Mouse (Mus musculus): Measurements from ENCODE around the gene Asna1. TPM values are rescaled to one million over a fixed set of nuclear protein-coding genes. Genes with fewer than 3 reads are reported as not detected.

The Asna1 gene
- polyA plus RNA-seq, 1 experiment from 2014 or later: 83.1 TPM

DNA sequence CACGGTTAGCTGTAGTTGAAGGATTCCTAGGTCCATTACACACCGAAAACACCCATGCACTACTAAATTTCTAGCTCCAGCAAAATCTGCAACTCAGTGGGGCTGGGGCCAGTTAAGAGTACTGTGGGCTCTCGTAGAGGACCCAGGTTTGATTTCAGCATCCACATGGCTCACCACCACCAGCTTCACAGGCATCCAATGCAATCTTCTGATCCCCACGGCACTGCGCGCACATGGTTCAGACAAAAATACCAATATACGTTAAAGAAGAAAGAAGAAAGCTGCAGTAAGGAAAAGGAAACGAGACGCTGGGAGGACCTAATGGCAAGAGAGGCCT is 11.3 kb upstream of the Asna1 start:
- peak; percentile 18 for ATAC-seq
- Histone ChIP-seq H3K9ac (replicated peaks; ENCODE audit: low read depth) (peak overlapping the region; percentile 64), H3K4me3 (ENCODE audit: low read depth, low read length) (peak overlapping the region; percentile 81), H3K4me2 (replicated peaks; ENCODE audit: low read depth, low read length) (peak overlapping the region; percentile 96), H3K4me1 (ENCODE audit: insufficient read depth, low read depth, low read length) (peaks cover 3% of the 10 kb centered on the region), H3K36me3 (ENCODE audit: insufficient read depth, low read length) (no peaks in the 10 kb centered on the region; the same call in 1 of the 2 replicates), H3K27me3 (replicated peaks; ENCODE audit: insufficient read depth, low read length) (no peaks in the 10 kb centered on the region), H3K27ac (ENCODE audit: low read length) (peak overlapping the region; percentile 94), H3K9me3 (ENCODE audit: low read length) (no peaks in the 10 kb centered on the region)
- TF ChIP-seq CTCF (IDR thresholded peaks at IDR 0.05): no peak
- no peak for TF ChIP-seq EP300 (IDR thresholded peaks at IDR 0.05)
- WGBS: 2% methylated on average over 9 of the region's 9 CpGs
- DNase-seq (ENCODE audit: low spot score): no peak

DNA sequence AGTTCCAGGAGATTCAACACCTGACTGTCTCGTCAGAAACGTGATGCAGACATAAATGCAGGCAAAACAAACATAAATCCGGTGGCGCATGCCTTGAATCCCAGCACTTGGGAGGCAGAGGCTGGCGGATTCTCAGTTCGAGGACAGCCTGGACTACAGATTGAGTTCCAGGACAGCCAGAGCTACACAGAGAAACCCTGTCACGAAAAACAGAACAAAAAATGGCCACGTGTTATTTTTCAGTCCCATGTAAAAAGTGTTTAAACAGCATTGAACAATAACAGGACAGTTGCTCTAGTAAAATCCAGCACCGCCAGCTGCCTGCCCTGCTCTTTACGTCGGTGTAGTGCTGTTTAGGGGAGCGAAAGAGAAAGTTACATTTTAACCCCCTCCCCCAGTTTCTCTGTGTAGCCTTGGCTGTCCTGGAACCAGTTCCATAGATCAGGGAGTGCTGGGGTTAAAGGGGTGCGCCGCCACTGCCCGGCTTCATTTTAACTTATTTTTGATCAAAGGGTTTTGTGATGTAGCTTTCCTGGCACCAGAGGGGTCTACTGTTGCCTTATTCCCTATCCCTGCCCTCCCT is 10.7 kb upstream of the Asna1 start:
- Histone ChIP-seq H3K4me3 (ENCODE audit: low read depth, low read length) (peak overlapping the region; percentile 81), H3K27me3 (replicated peaks; ENCODE audit: insufficient read depth, low read length) (no peaks in the 10 kb centered on the region), H3K4me1 (ENCODE audit: insufficient read depth, low read depth, low read length) (peaks cover 3% of the 10 kb centered on the region), H3K36me3 (ENCODE audit: insufficient read depth, low read length) (no peaks in the 10 kb centered on the region; the same call in 1 of the 2 replicates), H3K4me2 (replicated peaks; ENCODE audit: low read depth, low read length) (peak overlapping the region; percentile 96), H3K9ac (replicated peaks; ENCODE audit: low read depth) (peak overlapping the region; percentile 64), H3K27ac (ENCODE audit: low read length) (peak overlapping the region; percentile 94), H3K9me3 (ENCODE audit: low read length) (no peaks in the 10 kb centered on the region)
- under 1% methylated on average over 15 of the region's 15 CpGs for WGBS
- no peak for TF ChIP-seq CTCF (IDR thresholded peaks at IDR 0.05)
- no peak for TF ChIP-seq EP300 (IDR thresholded peaks at IDR 0.05)
- peak; percentile 61 for DNase-seq (ENCODE audit: low spot score)
- ATAC-seq: peak; percentile 12; the same call in 1 of the 2 replicates

DNA sequence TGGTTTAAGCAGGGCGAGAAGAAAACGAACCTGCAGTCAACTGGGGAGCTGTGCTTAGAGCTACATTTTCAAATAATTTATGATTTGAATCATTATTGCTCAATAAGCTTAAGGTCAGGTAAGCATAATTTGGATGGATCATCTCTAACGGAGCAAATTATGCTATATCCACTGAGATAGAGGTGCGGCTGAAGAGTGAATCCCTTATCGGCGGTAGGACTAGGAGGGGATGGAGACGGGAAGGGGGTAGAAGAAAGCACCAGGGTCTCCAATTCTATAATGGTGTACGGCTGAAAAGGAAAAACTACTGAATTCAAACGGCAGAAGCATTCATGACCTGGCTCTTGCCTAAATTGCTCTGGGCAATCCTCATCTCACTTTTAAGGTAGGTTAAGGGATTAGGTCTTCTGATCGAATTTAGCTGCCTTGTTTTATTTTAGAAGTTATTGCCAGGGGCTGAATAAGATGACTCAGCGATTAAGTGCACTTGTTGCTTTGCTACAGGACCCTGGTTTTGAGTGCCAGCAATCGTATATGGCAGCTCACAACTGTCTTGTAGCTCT is 10.2 kb upstream of the Asna1 start:
- Histone ChIP-seq H3K27ac (ENCODE audit: low read length) (peak overlapping the region; percentile 94), H3K4me3 (ENCODE audit: low read depth, low read length) (peak overlapping the region; percentile 81), H3K9me3 (ENCODE audit: low read length) (no peaks in the 10 kb centered on the region), H3K36me3 (ENCODE audit: insufficient read depth, low read length) (peaks cover 3% of the 10 kb centered on the region; the same call in 1 of the 2 replicates), H3K4me2 (replicated peaks; ENCODE audit: low read depth, low read length) (peak overlapping the region; percentile 96), H3K27me3 (replicated peaks; ENCODE audit: insufficient read depth, low read length) (no peaks in the 10 kb centered on the region), H3K9ac (replicated peaks; ENCODE audit: low read depth) (peak overlapping the region; percentile 64), H3K4me1 (ENCODE audit: insufficient read depth, low read depth, low read length) (peaks cover 3% of the 10 kb centered on the region)
- peak; percentile 49 for DNase-seq (ENCODE audit: low spot score)
- TF ChIP-seq EP300 (IDR thresholded peaks at IDR 0.05) (no peak), CTCF (IDR thresholded peaks at IDR 0.05) (no peak)
- 3% methylated on average over 12 of the region's 12 CpGs for WGBS
- ATAC-seq: no peak

- peaks cover 7% of the 10 kb centered on the region for H3K36me3 ChIP-seq (ENCODE audit: insufficient read depth, low read length)
- no peak overlapping the region for H3K9ac ChIP-seq (replicated peaks; ENCODE audit: low read depth)
- no peaks in the 10 kb centered on the region for H3K9me3 ChIP-seq (ENCODE audit: low read length)
- DNase-seq (ENCODE audit: low spot score) (peak; percentile 95), ATAC-seq (no peak)
- H3K4me3 ChIP-seq (ENCODE audit: low read depth, low read length): peak overlapping the region; percentile 26
- peak overlapping the region; percentile 96 for H3K4me2 ChIP-seq (replicated peaks; ENCODE audit: low read depth, low read length)
- H3K27me3 ChIP-seq (replicated peaks; ENCODE audit: insufficient read depth, low read length): no peaks in the 10 kb centered on the region
- under 1% methylated on average over 13 of the region's 13 CpGs for WGBS
- H3K27ac ChIP-seq (ENCODE audit: low read length): peak overlapping the region; percentile 65
- peaks cover 3% of the 10 kb centered on the region for H3K4me1 ChIP-seq (ENCODE audit: insufficient read depth, low read depth, low read length)
- no peak for TF ChIP-seq EP300 (IDR thresholded peaks at IDR 0.05)
- no peak for TF ChIP-seq CTCF (IDR thresholded peaks at IDR 0.05)
These were observed 9.7 kb upstream of the Asna1 start for GRCm38 (mm10) chr8:85034764-85035163.

GRCm38 (mm10) chr8:85033867-85034266 is 8.8 kb upstream of the Asna1 start:
- H3K9me3 ChIP-seq (ENCODE audit: low read length): no peaks in the 10 kb centered on the region
- ATAC-seq (no peak), DNase-seq (ENCODE audit: low spot score) (peak; percentile 71)
- H3K27ac ChIP-seq (ENCODE audit: low read length): no peak overlapping the region
- no peak overlapping the region for H3K4me3 ChIP-seq (ENCODE audit: low read depth, low read length)
- no peaks in the 10 kb centered on the region for H3K27me3 ChIP-seq (replicated peaks; ENCODE audit: insufficient read depth, low read length)
- peaks cover 10% of the 10 kb centered on the region for H3K36me3 ChIP-seq (ENCODE audit: insufficient read depth, low read length)
- H3K4me2 ChIP-seq (replicated peaks; ENCODE audit: low read depth, low read length): no peak overlapping the region
- peaks cover 4% of the 10 kb centered on the region for H3K4me1 ChIP-seq (ENCODE audit: insufficient read depth, low read depth, low read length)
- WGBS: 61% methylated on average over 1 of the region's 1 CpGs
- no peak overlapping the region for H3K9ac ChIP-seq (replicated peaks; ENCODE audit: low read depth)
- no peak for TF ChIP-seq EP300 (IDR thresholded peaks at IDR 0.05)
- no peak for TF ChIP-seq CTCF (IDR thresholded peaks at IDR 0.05)

GRCm38 (mm10) chr8:85032622-85033311 is 7.7 kb upstream of the Asna1 start:
- Histone ChIP-seq H3K4me3 (ENCODE audit: low read depth, low read length) (no peak overlapping the region), H3K4me1 (ENCODE audit: insufficient read depth, low read depth, low read length) (peaks cover 8% of the 10 kb centered on the region), H3K36me3 (ENCODE audit: insufficient read depth, low read length) (peaks cover 10% of the 10 kb centered on the region), H3K27me3 (replicated peaks; ENCODE audit: insufficient read depth, low read length) (no peaks in the 10 kb centered on the region), H3K27ac (ENCODE audit: low read length) (no peak overlapping the region), H3K9ac (replicated peaks; ENCODE audit: low read depth) (no peak overlapping the region), H3K9me3 (ENCODE audit: low read length) (no peaks in the 10 kb centered on the region), H3K4me2 (replicated peaks; ENCODE audit: low read depth, low read length) (no peak overlapping the region)
- ATAC-seq (no peak), DNase-seq (ENCODE audit: low spot score) (no peak)
- WGBS: 78% methylated on average over 4 of the region's 4 CpGs
- TF ChIP-seq EP300 (IDR thresholded peaks at IDR 0.05) (no peak), CTCF (IDR thresholded peaks at IDR 0.05) (no peak)
